Mouse (Mus musculus) heart, postnatal 14 days (tissue): ENCODE results near the gene Prkag2. TPM values are rescaled to one million over a fixed set of nuclear protein-coding genes. Genes with fewer than 3 reads are reported as not detected.

Experiments
- DNase-seq, 2 experiments: peaks; one replicate each; pipeline ENCODE4 v3.0.0; 2021 to 2022
- intact Hi-C: fragments of 180-260 bp; cut with DNase I; formaldehyde crosslinking; loops from one replicate; pipeline ENCODE4 v1.15.1; 2025
- long read RNA-seq, 2 experiments: library from polyadenylated mRNA; stranded (forward); transcript quantifications; one replicate each; pipeline ENCODE4 v2.0.0; 2021
- total RNA-seq, 2 experiments: library from RNA; stranded (reverse); gene quantifications; 2 replicates each; pipeline ENCODE4 v1.2.3; 2021

The Prkag2 gene
- total RNA-seq, result 10 to 100 TPM; 41.9 to 43.5 TPM
- long read RNA-seq, experiment 1, transcript Prkag2-203 (12 exons, 2,205 nt), result major isoform, 16 of 34 reads
- long read RNA-seq, experiment 1, partial matches to known transcripts, result 6 of 34 reads
- long read RNA-seq, experiment 1, other reads (novel, unspliced or antisense), result 8 of 34 reads
- long read RNA-seq, experiment 2, transcript Prkag2-203 (12 exons, 2,205 nt), result major isoform, 11 of 31 reads
- long read RNA-seq, experiment 2, partial matches to known transcripts, result 6 of 31 reads
- long read RNA-seq, experiment 2, other reads (novel, unspliced or antisense), result 10 of 31 reads

GRCm38 (mm10) chr5:25100516-25101125, at the start of gene Prkag2:
Gene Prkag2, minus strand, starts transcription at chr5:25100642.
- intact Hi-C loops, result no loop called here
- peak; percentile 77 to 78 for DNase-seq

- intact Hi-C loops, result no loop called here
Observed at GRCm38 (mm10) chr5:25149331-25149965, 49.0 kb upstream of the Prkag2 start.

GRCm38 (mm10) chr5:25146705-25147104, 46.3 kb upstream of the Prkag2 start:
- no peak for DNase-seq
- intact Hi-C loops, result no loop called here

More at GRCm38 (mm10) chr5:25149331-25149965, 49.0 kb upstream of the Prkag2 start:
- DNase-seq, result no peak

GRCm38 (mm10) chr5:25127865-25128264, 27.4 kb upstream of the Prkag2 start:
- no peak for DNase-seq
- intact Hi-C loops, result no loop called here

GRCm38 (mm10) chr5:25125884-25126560, 25.6 kb upstream of the Prkag2 start:
- DNase-seq, result no peak
- intact Hi-C loops, result no loop called here

- intact Hi-C loops, result no loop called here
- DNase-seq, result no peak
Observed at GRCm38 (mm10) chr5:25122534-25122933, 22.1 kb upstream of the Prkag2 start.

- intact Hi-C loops, result no loop called here
- no peak for DNase-seq
Observed at GRCm38 (mm10) chr5:25119148-25119547, 18.7 kb upstream of the Prkag2 start.

GRCm38 (mm10) chr5:25115997-25116396, 15.6 kb upstream of the Prkag2 start:
- no peak for DNase-seq
- intact Hi-C loops, result no loop called here

GRCm38 (mm10) chr5:25115216-25115615, 14.8 kb upstream of the Prkag2 start:
- intact Hi-C loops, result no loop called here
- no peak for DNase-seq

- no peak for DNase-seq
- intact Hi-C loops, result no loop called here
Observed at GRCm38 (mm10) chr5:25114110-25114509, 13.7 kb upstream of the Prkag2 start.

GRCm38 (mm10) chr5:25110314-25110713, 9.9 kb upstream of the Prkag2 start:
- intact Hi-C loops, result no loop called here
- no peak for DNase-seq

- intact Hi-C loops, result no loop called here
- no peak for DNase-seq
Observed at GRCm38 (mm10) chr5:25105748-25106147, 5.3 kb upstream of the Prkag2 start.

- peak in 1 of 2 experiments; percentile 68 for DNase-seq
- intact Hi-C loops, result no loop called here
Observed at GRCm38 (mm10) chr5:25101126-25101523, 683 bp upstream of the Prkag2 start.

- DNase-seq, result peak; percentile 32 to 34
Observed at GRCm38 (mm10) chr5:25100157-25100515, 306 bp downstream of the Prkag2 start.

GRCm38 (mm10) chr5:25099367-25100156, 880 bp downstream of the Prkag2 start:
- intact Hi-C loops, result no loop called here
- peak; percentile 70 to 74 for DNase-seq

More at GRCm38 (mm10) chr5:25100157-25100515, 306 bp downstream of the Prkag2 start:
- intact Hi-C loops, result no loop called here

- intact Hi-C loops, result no loop called here
Observed at GRCm38 (mm10) chr5:25097891-25098290, 2.6 kb downstream of the Prkag2 start.

GRCm38 (mm10) chr5:25096431-25096830, 4.0 kb downstream of the Prkag2 start:
- intact Hi-C loops, result no loop called here
- DNase-seq, result peak; percentile 33 to 46

More at GRCm38 (mm10) chr5:25097891-25098290, 2.6 kb downstream of the Prkag2 start:
- DNase-seq, result no peak

GRCm38 (mm10) chr5:25092630-25093245, 7.7 kb downstream of the Prkag2 start:
- intact Hi-C loops, result no loop called here
- DNase-seq, result no peak

- DNase-seq, result no peak
- intact Hi-C loops, result loop anchor here (10.0 kb wide), 1 partner anchor 185 kb away; no protein-coding TSS in a partner anchor
Observed at GRCm38 (mm10) chr5:25089258-25089972, 11.0 kb downstream of the Prkag2 start.
